Mouse (Mus musculus): ENCODE results near the gene Tbx1.
"Not testable (repeated sequence)": the region's sequence is repeated elsewhere in the genome, so short reads cannot be mapped to it uniquely, and the experiment has no call there.

Tbx1 gene

GRCm38 (mm10) chr16:18552106-18552710, 38.3 kb downstream of the Tbx1 start:
- DNase-seq (ENCODE audit: low read depth): no peak

DNA sequence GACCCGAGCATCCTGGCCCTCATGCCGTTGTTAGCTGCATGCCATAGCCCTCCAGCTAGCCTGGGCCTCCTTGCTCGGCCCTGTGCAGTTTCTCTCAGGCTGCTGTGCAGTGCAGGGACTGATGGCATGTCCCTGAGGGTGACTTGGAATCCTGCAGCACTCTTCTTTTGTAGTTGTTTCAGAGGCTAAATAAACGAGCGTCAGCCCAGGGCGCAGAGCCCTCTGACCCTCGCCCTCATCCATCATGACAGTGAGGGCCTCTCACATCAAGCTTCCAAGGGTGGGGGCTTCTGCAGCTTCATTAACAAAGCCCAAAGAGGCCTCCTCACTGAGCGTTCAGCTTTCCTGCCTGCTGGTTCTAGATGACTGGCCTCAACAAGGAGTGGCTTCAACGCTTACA, 38.9 kb downstream of the Tbx1 start:
- DNase-seq (ENCODE audit: low read depth): no peak

GRCm38 (mm10) chr16:18547891-18548290, 42.6 kb downstream of the Tbx1 start:
- no peak for DNase-seq (ENCODE audit: low read depth)

DNA sequence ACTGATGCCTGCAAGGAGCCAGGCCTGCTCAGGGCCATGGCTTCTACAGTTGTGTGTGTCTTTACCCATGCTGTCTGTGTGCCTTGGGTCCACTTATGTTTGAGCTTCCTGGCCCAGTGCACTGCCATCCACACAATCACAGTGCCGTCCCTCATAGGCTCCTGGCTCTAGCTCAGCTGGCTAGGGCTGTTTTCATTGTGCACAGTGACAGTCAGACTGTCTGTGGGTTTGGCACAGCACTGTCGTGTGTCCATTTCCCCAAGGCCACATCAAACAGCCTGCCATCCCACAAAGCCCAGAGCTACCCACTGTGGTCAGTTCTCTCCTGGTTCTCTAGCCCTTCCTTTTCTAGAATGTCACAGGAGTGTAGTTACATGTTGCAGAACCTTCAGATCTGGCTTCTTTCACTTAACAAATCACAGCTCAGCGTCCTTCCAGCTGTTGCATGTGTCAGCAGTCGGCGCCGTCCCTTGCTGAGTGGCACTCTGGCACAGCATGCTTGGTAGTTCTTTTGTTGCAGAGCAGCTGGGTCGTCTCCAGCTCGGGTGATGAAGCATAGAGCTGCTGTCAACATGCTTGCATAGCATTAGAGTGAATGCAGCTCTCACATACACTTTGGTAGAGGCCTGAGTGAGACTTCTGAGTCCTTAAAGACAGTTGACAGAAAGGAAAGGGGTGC, 47.2 kb downstream of the Tbx1 start:
- DNase-seq (ENCODE audit: low read depth): no peak

DNA sequence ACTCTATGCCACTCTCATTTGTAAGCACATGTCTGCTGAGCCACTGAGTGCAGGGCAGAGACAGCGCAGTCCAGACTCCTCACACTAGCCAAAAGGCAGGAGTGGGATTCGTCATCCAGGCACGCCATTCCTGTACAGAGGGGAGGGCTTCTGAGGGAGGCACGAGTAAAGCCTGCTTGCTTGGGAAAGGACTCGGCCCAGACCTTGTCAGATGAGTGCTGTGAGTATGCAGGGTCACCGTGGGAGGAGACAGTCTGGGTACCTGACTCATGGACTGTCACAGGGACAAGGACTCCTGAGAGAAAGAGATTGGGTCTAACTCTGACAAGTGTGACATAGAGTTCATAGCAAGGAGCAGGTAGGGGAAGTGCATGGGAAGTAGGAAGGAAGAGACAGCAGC, 51.2 kb downstream of the Tbx1 start:
- no peak for DNase-seq (ENCODE audit: low read depth)

- no peak for DNase-seq (ENCODE audit: low read depth)
These were observed 53.0 kb downstream of the Tbx1 start for GRCm38 (mm10) chr16:18537407-18537990.

- DNase-seq (ENCODE audit: low read depth): not testable (repeated sequence)
These were observed 57.4 kb downstream of the Tbx1 start for GRCm38 (mm10) chr16:18533061-18533460.
